Mouse (Mus musculus) ovary, postnatal 14 days (tissue): Measurements from ENCODE around the gene Cpne8.
"Not testable (repeated sequence)": the region's sequence is repeated elsewhere in the genome, so short reads cannot be mapped to it uniquely, and the experiment has no call there.

Source experiments
- DNase-seq: peaks from one replicate; pipeline ENCODE4 v3.0.0; 2022; ENCODE audit warnings: low spot score

Gene Cpne8

DNA sequence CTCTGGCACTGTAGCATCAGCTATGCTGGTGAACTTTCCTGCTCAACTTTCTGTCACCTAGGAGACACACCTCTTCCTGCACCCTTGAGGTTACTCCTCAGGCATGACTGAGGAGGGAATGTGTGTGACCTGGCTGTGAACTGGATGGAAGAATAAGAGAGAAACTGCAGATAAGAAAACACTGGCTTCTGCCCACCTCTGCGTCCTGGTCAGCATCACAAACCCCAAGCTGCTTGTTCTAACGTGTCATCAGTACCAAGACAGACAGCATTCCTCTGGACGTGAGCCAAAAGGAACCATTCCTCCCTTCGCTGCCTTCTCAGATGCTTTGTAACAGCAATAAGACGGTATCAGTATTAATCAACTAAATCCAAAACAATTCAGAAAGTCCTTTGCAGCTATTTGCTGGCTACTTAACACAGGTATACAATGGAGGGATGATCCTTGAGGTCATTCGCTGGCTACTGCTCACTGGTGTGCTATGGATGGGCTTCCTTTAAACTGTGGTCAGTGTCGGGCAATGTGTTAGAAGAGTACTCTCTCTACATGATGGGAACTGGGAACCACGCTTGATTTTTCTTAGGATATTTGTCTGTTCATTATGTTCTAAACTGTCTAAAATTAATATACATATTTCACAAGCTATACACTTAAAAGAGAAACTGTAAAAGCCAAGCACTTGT, 63.0 kb downstream of the Cpne8 start:
- DNase-seq, result no peak

DNA sequence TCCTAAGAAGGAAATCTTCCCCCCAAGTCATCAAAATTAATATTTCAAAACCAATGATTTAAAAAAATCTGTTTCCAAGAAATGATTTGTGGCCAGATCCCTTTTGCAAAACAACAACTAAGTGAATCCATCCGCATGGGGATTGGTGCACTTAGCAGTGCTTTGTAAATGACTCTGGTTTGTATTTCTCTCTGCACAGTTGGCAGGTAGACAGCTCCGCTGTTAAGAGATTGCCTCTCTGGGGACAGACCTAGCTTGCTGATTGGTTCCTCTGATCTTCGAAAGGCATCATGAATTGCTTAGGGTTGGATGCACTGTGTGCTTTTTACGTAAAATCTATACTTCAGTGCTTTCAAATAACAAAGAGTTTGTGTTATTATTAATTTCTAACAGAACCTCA, 68.5 kb downstream of the Cpne8 start:
- DNase-seq, result not testable (repeated sequence)

DNA sequence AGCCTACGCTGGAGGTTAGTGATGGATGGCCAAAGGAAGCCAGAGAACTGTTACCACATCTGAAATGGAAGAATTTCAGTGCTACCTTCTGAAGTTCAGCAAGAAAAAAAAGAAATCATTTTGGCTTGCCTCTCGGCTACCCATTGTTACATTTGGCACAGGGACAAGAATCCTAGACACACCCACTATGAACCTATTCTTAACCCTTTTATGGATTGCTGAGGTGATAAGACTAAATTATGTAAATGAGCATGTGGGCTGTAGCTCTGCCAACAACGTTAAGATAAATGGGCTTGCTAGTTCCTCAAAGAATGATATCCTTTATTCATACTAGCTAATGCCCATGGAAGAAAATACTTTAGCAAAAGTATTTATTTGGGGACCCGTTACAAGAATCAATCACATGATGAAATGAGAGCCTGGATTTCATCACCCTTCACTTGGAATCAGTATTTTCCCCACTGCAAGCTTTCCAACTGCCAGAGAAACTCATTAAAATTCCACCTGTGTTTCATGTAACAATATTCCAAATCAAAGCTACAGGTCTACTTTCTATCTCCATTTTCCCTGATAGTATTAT, 69.3 kb downstream of the Cpne8 start:
- no peak for DNase-seq

DNA sequence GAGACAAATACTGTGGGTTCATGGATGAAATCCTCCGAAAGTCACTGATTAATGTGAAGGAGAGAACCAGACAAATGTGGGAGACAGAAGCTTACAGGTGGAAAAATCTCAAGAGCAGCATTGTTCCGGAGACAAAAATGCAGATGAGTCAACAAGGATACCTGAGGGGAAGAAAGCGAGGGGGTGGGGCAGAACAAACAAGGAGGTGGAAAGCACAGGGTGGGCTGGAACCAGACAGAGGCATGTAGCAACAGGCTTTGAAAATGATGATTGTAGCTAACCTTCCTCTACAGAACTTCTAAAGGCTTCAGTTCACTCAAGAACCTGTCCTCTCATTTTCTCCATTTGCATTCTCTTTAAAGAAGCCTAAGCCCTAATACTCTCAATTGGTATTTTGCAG, 70.9 kb downstream of the Cpne8 start:
- DNase-seq, result no peak

DNA sequence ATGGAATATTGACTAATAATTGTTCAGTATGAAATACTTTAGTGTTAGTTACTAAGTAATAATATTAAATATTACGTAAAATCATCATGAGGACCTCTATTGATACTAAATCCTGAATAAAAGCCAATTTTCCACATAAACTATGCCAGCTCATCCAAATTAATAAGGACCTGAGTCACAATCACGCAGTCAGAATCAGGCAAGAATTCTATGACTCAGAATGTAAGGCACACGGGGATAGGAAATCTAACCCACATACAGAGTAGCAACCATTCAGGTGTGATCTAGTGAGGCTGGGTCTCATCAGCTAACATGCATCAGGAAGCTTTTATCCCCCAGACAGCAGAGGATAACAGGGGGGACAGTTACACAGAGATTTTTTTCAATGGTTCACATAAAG, 72.1 kb downstream of the Cpne8 start:
- no peak for DNase-seq

DNA sequence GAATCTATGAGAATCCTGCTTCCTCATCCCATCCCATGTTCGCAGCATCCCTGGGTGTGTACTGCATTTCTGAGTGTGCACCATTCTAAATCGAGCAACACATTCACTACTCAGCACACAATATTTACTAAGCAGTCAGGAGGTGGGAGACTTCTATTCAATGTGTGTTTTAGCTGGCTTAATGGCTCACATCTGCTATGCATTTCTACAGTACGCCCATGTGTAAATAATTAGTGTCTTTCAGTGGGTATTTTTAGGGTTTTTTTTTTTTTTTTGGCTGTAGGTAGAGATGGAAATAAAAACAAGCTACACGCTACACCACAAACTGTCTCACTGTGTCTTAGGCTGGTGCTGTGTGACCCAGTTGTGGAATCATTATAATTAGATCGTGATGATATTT, 75.6 kb downstream of the Cpne8 start:
- no peak for DNase-seq

DNA sequence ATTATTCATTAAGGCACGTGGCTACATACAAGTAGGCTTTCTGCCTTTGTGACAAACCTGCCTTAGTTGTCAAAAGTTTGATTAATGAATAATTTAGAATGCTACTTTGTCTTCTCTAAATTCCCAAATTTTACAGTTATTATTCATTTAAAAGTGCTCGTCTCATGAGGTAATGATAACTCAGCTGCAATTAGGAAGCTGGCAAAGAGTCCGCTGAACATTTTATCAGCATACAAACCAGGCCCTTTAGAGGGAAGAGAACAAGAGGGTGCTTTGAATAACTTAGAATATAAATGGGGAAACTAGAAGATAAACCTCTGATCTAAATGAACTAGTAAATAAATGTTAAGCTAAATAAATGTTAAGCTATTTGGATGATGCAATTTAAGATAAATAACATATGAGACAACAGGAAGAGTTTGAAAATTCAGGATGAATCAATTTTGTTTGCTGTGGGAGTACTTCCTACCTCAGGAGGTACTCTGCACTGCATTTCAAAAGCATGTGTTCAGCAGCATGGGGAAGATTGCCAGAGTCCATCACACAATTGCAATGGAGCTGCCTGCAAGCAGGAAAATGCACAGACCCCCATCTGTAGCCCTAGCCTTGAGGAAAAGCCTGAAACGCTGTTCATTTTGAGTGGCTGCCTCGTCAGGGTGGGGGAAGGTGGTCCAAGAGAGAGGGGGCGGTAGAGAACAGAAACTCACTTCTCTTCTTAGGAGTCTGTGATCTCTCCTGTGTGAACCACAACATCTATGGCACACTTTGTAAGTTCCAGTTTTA, 81.3 kb downstream of the Cpne8 start:
- no peak for DNase-seq

DNA sequence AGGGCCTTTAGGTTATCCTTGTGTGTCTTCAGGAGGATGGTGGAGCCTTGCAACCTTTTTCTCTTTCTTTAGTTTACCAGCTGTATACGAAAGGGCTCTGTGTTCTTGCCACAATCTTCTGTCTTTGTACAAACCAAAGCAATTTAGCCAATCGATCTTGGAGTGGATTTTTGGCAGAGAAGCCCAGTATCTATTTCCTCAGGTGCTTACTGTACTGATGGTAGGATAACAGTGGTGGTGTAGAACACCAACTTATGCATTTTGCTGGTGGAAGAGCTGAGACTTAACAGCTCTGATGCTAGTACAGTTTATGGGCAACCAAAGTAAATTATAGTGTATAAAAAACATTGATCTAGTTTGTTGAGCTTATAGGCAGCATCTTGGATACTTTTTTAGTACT, 83.6 kb downstream of the Cpne8 start:
- no peak for DNase-seq

DNA sequence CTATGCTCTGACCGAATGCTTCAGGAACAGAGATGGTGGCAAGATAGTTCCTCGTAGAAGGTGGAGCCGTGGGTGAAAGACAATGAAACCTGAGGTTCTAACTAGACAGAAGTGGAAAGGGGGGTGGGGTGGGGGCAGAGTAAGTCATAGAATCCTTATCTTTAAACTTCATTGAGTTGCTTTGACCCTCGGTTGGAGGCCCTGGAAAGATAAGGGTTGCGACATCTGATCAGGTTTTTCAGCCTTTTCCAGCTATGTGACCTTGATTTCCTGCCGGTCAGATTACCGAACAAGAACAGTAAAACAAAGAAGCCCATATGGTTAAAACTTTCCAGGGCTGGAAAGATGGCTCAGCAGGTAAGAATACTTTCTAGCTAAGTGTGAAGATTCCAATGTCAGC, 89.6 kb downstream of the Cpne8 start:
- DNase-seq, result no peak

DNA sequence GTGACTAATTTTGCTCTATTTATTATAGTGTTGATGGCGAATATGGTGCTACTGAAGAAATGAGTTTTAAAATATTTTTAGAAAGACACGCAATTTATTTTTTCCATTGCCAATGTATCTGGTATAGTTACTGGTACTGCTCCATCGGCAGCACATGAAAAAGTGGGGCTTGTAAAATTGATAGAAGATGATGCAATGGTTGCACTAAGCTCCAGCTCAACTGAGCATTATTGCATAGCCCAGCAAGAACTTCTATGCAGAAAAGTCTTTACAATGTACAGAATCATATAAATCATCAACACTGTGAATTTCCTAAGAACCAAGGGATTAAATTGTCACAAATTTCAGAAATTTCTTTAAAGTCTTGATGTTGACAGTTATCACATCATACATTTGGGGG, 101.8 kb downstream of the Cpne8 start:
- DNase-seq, result no peak

DNA sequence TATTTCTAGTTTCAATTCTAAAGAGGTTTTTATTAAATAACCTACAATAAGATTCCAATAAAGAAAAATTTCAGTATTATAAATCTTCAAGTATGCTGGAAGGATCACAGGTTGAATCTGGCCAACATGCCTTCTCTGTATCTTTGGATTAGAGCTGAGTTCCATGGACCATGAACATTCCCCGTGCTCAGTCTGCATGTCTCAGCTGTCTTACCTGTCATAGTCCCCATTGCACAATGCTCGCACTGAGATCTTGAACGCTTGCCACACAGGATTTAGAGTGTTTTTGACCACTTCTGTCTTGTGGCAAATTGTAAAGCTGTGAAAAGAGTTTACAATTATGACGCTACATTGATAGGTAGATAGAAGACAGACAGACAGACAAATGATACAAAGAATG, 110.0 kb downstream of the Cpne8 start:
- no peak for DNase-seq

DNA sequence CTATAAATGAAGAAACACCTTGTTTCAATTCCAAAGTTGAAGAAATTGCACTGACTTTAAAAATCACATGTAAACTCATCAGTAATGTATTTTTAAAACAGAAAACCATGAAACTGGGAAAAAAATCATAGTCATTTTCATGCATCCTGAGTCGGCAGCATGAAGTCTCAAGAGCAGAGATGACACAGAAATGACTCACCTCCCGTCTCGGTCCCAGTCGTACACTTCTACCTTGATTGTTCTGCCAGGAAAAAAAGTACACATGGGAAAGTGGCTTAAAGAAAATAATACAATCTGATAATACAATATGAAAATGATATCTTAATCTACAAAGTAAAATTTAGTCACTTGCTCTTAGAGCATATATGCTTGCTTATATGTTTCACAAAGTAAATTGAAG, 111.2 kb downstream of the Cpne8 start:
- no peak for DNase-seq

DNA sequence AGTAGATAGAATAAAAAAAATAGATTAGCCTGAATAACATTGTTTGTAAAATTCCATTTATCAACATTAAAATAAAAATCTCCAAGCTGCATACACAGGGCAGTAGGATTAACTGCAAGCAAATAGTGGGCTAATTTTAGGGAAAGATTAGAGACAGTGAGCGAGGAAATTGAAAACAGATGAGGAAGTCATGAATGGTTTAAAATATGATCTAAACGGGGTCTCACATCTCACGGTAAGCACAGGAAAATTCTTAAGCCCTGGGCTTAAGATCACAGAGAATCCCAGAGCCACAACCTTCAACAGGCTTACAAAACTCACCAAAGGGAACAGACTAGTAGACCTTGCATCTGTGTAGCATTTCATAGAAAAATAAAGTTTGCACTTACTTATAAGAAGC, 115.2 kb downstream of the Cpne8 start:
- DNase-seq, result no peak

DNA sequence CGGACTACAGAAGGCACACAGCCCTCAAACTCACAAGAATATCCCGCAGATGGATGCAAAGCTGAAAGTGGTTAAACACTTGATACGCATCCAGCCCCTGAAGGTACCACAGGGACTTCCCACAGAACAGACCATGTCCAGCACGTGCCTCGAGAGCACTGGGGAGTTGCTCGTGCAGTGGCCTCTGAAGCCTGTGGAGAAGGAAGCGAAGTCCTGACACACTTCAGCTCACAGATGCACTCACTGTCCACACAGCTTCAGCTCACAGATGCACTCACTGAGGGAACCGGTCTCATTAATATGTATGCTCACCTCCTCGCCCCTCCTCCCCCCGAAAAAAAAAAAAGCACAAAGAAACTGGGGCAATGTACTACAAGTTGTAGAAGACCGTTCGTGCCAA, 117.6 kb downstream of the Cpne8 start:
- DNase-seq, result no peak

DNA sequence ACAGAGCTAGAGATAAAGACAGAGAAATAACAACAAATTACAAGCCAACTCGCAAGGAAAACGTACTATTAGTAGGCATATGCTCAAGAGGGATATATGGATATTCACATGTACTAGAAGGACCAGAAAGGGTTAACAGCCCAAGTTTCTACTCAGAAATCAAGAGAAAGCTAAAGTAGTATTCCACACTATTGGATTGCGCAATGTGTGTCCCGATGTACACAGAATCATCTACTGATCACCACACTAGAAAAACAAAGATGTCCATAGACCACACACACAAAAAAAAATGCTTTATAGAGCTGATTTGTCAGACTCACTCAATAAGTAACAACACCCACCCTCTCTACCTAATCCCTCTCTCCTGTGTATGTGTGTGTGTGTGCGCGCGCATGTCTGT, 130.6 kb downstream of the Cpne8 start:
- no peak for DNase-seq

DNA sequence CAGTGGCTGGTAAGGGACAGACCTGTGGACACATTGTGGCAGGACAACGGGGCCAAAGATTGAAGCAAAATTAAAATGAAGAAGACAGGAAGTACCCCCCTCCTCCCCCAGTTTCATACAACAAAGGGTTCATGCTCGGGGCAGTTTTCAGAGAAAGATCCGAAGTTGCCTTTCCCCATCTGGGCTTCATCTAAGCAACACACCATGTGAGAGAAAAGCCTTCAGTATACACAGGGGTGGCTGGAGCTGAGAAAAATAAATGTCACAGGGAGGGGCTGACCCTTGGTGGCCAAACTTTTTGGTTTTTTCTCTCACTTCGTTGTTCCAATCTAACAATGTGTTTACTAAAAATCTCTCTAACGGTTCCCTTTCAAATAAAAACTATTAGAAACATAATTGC, 135.8 kb downstream of the Cpne8 start:
- DNase-seq, result no peak

DNA sequence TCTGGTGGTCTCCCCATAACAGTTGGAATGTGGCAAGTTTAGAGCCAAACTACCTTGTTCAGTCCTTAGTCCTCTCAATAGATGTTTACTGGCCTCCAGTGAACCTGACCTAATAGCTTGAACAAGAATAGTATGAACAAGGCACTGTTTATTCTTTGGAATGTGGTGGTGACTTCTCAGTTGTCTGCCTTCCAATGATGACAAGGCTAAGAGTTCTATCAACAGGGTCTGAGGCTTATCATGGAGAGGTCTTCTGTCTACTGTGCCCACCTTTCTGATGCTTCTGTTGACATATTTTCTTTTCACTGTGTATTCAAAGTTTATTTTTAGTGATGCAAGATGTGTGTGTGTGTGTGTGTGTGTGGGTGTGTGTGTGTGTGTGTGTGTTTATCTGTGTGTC, 137.1 kb downstream of the Cpne8 start:
- no peak for DNase-seq

DNA sequence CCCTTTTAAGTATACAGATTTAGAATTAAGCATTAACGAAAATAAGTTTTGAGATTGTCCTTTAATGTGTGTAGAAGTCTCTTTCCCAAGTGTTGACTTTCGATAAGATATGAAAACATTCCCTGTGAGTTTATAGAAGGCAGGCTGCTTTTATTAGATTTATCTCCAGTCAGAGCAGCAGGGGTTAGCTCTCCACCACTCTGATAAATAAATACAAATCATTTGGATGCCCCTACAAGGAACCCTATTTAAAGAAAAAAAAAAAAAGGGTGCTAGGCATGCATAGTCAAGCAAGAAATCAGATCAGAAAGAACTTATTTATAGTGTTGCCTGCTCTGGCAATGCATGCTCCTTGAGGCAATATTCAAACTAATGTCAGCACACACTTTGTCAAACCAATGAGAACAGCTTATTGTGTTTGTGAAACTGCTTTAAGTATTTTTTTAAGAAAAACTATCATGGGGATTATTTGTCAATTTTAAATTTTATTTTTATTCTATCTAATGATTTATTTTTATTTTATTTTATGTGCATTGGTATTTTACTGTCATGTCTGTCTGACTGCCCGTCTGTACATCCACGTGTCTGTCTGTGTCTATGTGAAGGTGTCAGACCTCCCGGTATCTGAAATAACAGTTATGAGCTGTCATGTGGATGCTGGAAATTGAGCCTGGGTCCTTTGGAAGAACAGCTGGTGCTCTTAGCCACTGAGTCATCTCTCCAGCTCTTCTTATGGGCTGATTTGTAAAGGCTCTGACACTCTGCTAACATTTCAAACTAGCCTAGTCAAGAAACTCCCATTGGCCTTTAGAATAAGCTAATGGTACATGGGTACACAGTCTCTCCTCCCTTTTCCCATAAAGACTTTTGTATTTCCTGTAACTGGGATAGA, 142.7 kb downstream of the Cpne8 start:
- no peak for DNase-seq

DNA sequence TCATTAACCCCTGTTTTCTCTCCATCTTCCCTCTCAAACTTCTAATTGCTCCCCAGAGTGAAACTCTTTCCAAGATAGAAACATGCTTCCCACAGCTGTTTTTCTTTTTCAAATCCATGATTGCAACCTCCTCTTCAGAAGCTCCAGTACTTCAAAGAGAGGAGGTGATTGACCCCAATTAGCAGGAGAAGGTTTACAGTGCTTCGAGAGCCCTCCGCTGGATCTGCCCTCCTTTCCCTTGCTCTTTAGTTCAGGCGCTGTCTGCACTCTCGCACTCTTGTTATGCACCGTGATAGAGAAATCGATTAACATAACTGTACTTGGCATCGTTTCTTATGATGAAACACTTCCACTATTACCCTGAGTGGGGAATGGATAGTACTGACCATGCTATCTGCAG, 143.5 kb downstream of the Cpne8 start:
- no peak for DNase-seq

DNA sequence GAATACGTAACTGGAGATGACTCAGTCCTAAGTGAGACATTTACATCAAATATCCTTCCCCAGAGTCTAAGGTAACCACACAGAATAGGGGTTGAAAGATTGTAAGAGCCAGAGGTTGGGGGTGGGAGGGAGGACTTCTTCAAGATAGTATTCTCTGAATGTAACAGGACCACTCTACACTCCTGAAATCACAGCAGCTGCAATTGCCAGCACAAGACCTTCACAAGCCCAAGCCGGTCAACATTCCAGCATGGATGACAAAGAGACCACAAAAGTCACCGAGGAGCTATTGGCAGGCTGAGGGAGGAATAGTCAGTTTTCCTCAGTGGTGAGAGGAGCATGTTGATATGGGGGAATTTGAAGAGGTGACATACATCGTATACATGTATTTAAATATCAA, 166.5 kb downstream of the Cpne8 start:
- no peak for DNase-seq

DNA sequence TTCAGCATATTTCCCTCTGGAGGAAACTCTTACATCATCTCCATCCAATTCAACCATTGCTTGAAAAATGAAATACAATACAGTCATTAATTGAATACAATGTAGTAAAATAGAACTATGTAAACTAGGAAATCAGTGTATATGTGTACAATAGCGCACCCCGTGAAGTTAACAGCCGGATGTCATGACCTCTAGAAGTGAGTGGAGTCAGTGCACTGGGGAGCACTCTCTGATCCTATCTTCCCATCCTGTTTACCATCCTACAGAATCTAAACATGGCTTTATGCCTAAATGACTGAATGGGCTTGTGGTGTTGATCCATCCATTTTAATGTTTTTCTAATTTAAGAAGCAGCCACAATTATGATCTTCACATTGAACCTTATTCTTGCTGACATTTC, 182.2 kb downstream of the Cpne8 start:
- no peak for DNase-seq

DNA sequence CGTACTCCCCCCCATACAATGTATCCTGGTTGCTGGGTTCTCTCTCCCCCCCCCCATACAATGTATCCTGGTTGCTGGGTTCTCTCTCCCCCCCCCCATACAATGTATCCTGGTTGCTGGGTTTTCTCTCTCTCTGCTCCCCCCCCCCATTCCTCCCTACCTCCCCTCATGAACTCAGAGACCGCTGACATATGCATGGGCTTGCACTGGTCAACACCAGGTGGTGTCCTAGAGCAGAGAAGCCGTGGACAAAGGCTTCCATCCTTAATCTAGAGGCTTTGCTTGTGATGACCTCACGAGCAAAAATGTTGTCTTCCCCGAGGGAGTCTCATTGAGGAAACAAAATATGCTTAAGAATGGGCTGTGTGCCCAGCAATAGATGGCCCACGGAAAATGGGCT, 187.7 kb downstream of the Cpne8 start:
- DNase-seq, result no peak

DNA sequence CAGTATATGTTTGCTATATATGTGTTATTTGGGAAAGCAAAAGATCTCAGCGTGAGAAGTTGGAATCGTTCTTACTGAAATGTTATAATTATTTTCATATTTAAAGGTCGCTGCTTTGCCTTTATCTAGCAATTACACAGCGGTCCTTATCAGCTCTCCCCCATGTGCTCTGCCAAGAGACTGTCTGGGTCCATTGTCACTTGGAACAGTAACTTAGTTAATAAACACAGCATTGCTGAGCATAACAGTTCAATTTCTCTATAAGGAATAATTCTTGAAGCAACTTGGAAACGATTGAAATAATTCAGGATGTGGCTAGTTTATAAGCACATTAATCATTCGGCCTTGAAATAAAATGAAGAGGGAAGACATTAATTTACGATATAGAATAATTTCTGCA, 189.0 kb downstream of the Cpne8 start:
- no peak for DNase-seq
